Mouse (Mus musculus): ENCODE results near the gene Lingo3.

The Lingo3 gene

GRCm38 (mm10) chr10:80843931-80844547 lies at the start of gene Lingo3:
Lingo3 (minus strand) TSS chr10:80844039.
- DNase-seq (ENCODE audit: low spot score): no peak

GRCm38 (mm10) chr10:80887181-80887580 lies 43.3 kb upstream of the Lingo3 start:
- DNase-seq (ENCODE audit: low spot score): no peak

GRCm38 (mm10) chr10:80881301-80881700 lies 37.5 kb upstream of the Lingo3 start:
- DNase-seq (ENCODE audit: low spot score): no peak

GRCm38 (mm10) chr10:80880901-80881300 lies 37.1 kb upstream of the Lingo3 start:
- DNase-seq (ENCODE audit: low spot score): no peak

GRCm38 (mm10) chr10:80880131-80880641 lies 36.3 kb upstream of the Lingo3 start:
- DNase-seq (ENCODE audit: low spot score): no peak

GRCm38 (mm10) chr10:80876594-80876993 lies 32.8 kb upstream of the Lingo3 start:
- DNase-seq (ENCODE audit: low spot score): no peak

GRCm38 (mm10) chr10:80876028-80876427 lies 32.2 kb upstream of the Lingo3 start:
- no peak for DNase-seq (ENCODE audit: low spot score)

GRCm38 (mm10) chr10:80874035-80874434 lies 30.2 kb upstream of the Lingo3 start:
- DNase-seq (ENCODE audit: low spot score): no peak

GRCm38 (mm10) chr10:80871581-80871980 lies 27.7 kb upstream of the Lingo3 start, which contains the start of gene Tmprss9:
Tmprss9 (plus strand) TSS chr10:80871848.
- DNase-seq (ENCODE audit: low spot score): no peak

- DNase-seq (ENCODE audit: low spot score): no peak
Observed at GRCm38 (mm10) chr10:80870993-80871392, 27.2 kb upstream of the Lingo3 start.

- DNase-seq (ENCODE audit: low spot score): no peak
Observed at GRCm38 (mm10) chr10:80864446-80864845, 20.6 kb upstream of the Lingo3 start.

- DNase-seq (ENCODE audit: low spot score): no peak
Observed at GRCm38 (mm10) chr10:80862305-80862704, 18.5 kb upstream of the Lingo3 start.

GRCm38 (mm10) chr10:80858350-80858935 lies 14.6 kb upstream of the Lingo3 start:
- DNase-seq (ENCODE audit: low spot score): no peak

- no peak for DNase-seq (ENCODE audit: low spot score)
Observed at GRCm38 (mm10) chr10:80857848-80858247, 14.0 kb upstream of the Lingo3 start.

GRCm38 (mm10) chr10:80857386-80857785 lies 13.5 kb upstream of the Lingo3 start:
- no peak for DNase-seq (ENCODE audit: low spot score)

GRCm38 (mm10) chr10:80856908-80857307 lies 13.1 kb upstream of the Lingo3 start:
- DNase-seq (ENCODE audit: low spot score): no peak

GRCm38 (mm10) chr10:80856267-80856666 lies 12.4 kb upstream of the Lingo3 start:
- DNase-seq (ENCODE audit: low spot score): no peak

GRCm38 (mm10) chr10:80855749-80856073 lies 11.9 kb upstream of the Lingo3 start:
- DNase-seq (ENCODE audit: low spot score): no peak

- DNase-seq (ENCODE audit: low spot score): peak; percentile 91
Observed at GRCm38 (mm10) chr10:80854913-80855748, 11.3 kb upstream of the Lingo3 start, which contains the start of the genes Lsm7 and Sppl2b. Lsm7 (minus strand) TSS chr10:80855209. Sppl2b (plus strand) TSS chr10:80855275.

GRCm38 (mm10) chr10:80848571-80848970 lies 4.7 kb upstream of the Lingo3 start:
- no peak for DNase-seq (ENCODE audit: low spot score)

- DNase-seq (ENCODE audit: low spot score): no peak
Observed at GRCm38 (mm10) chr10:80845732-80846131, 1.9 kb upstream of the Lingo3 start.

- no peak for DNase-seq (ENCODE audit: low spot score)
Observed at GRCm38 (mm10) chr10:80845055-80845693, 1.3 kb upstream of the Lingo3 start.
